Mouse (Mus musculus) Patski (cell line): ENCODE results near the gene Aup1. TPM values are rescaled to one million over a fixed set of nuclear protein-coding genes. Genes with fewer than 3 reads are reported as not detected.

Experiments used
- ATAC-seq: fragments of 100-300 bp; one replicate; pipeline ENCODE4 v1.8.0; 2021
- CTCF ChIA-PET: fragments of 350-600 bp; sonication (Branson Sonifier 250); formaldehyde crosslinking; loops from one replicate; lab custom pipeline; 2022; ENCODE audit warnings: inconsistent platforms; lab: Charles Lee
- POLR2A ChIA-PET: fragments of 350-600 bp; sonication (Branson Sonifier 250); formaldehyde crosslinking; loops from one replicate; lab custom pipeline; 2022; ENCODE audit warnings: antibody characterized with exemption, inconsistent platforms; lab: Charles Lee
- DNase-seq: peaks from one replicate; pipeline ENCODE4 v3.0.0-alpha.2; 2011; ENCODE audit warnings: low read depth, low spot score
- H3K27me3 ChIP-seq: fragments of 371-371 bp; one replicate; pipeline ENCODE4 v1.5.1; 2021
- CTCF ChIP-seq: fragments of 100-300 bp; IDR thresholded peaks from one replicate; pipeline ENCODE4 v1.5.1; 2021
- in situ Hi-C: fragments of 300-500 bp; cut with MboI; formaldehyde crosslinking; loops from 3 replicates; pipeline ENCODE4 v1.11.1; 2018; ENCODE audit warnings: low pct_unique_long_range_greater_than_20kb, mixed read lengths
- polyA plus RNA-seq: library from polyadenylated mRNA; unstranded; gene quantifications from one replicate; pipeline ENCODE4 v1.2.3, GENCODE M21; 2021

Aup1 gene
- 160 TPM for polyA plus RNA-seq

- in situ Hi-C loops, result loop anchor here (5.0 kb wide), 1 partner anchor 57 kb away; no protein-coding TSS in a partner anchor
- ATAC-seq (peak; percentile 90), DNase-seq (peak; percentile 92)
- H3K27me3 ChIP-seq, result no peaks in the 10 kb centered on the region
- ChIA-PET POLR2A (interaction anchor here (0.5 to 2.3 kb wide), 5 partner anchors 18 to 58 kb away, joined by 3 to 7 read pairs (median 4); partner anchors contain the start of gene Pcgf1), CTCF (interaction anchor here (1.0 to 3.2 kb wide), 3 partner anchors 12 to 57 kb away, joined by 3 to 22 read pairs (median 4); partner anchors contain the start of gene Dok1)
- TF ChIP-seq CTCF, result no peak
Observed at GRCm38 (mm10) chr6:83054074-83054851, at the start of gene Aup1. Gene Aup1 (plus strand): TSS chr6:83054521.

- no peaks in the 10 kb centered on the region for H3K27me3 ChIP-seq
- in situ Hi-C loops, result no loop called here
- ChIA-PET CTCF (interaction anchor here (0.8 to 2.4 kb wide), 3 partner anchors 8 to 97 kb away, joined by 3 to 14 read pairs (median 5); partner anchors contain the start of genes Ccdc142 and Gm42688), POLR2A (interaction anchor here (1.4 kb wide), 1 partner anchor 17 kb away, joined by 3 read pairs; no protein-coding TSS in a partner anchor)
- no peak for TF ChIP-seq CTCF
- DNase-seq (no peak), ATAC-seq (no peak)
Observed at GRCm38 (mm10) chr6:83004872-83005271, 49.4 kb upstream of the Aup1 start.

- no peak for DNase-seq
- ChIA-PET CTCF (interaction anchor here (0.8 to 2.4 kb wide), 3 partner anchors 9 to 96 kb away, joined by 3 to 14 read pairs (median 5); partner anchors contain the start of genes Ccdc142 and Gm42688), POLR2A (interaction anchor here (0.6 kb wide), 2 partner anchors 71 to 163 kb away, joined by 3 to 4 read pairs; no protein-coding TSS in a partner anchor)
- H3K27me3 ChIP-seq, result no peaks in the 10 kb centered on the region
- in situ Hi-C loops, result no loop called here
- no peak for ATAC-seq
- TF ChIP-seq CTCF, result no peak
Observed at GRCm38 (mm10) chr6:83005444-83006011, 48.8 kb upstream of the Aup1 start.

- DNase-seq, result no peak
- POLR2A ChIA-PET, result interaction anchor here (0.6 kb wide), 1 partner anchor 70 kb away, joined by 3 read pairs; no protein-coding TSS in a partner anchor
- ATAC-seq, result no peak
- H3K27me3 ChIP-seq, result no peaks in the 10 kb centered on the region
- in situ Hi-C loops, result no loop called here
- CTCF ChIA-PET, result interaction anchor here (2.0 to 2.4 kb wide), 2 partner anchors 9 to 96 kb away, joined by 5 to 14 read pairs; partner anchors contain the start of genes Ccdc142 and Gm42688
- no peak for TF ChIP-seq CTCF
Observed at GRCm38 (mm10) chr6:83006114-83006513, 48.2 kb upstream of the Aup1 start.

- in situ Hi-C loops, result no loop called here
- no peaks in the 10 kb centered on the region for H3K27me3 ChIP-seq
- ChIA-PET CTCF (interaction anchor here (2.0 kb wide), 1 partner anchor 12 kb away, joined by 4 read pairs; no protein-coding TSS in a partner anchor), POLR2A (no interaction called here)
- DNase-seq (no peak), ATAC-seq (no peak)
- TF ChIP-seq CTCF, result no peak
Observed at GRCm38 (mm10) chr6:83008659-83009058, 45.7 kb upstream of the Aup1 start.

GRCm38 (mm10) chr6:83010010-83010409, 44.3 kb upstream of the Aup1 start:
- no peak for ATAC-seq
- no peak for TF ChIP-seq CTCF
- ChIA-PET CTCF (no interaction called here), POLR2A (no interaction called here)
- DNase-seq, result no peak
- in situ Hi-C loops, result no loop called here
- H3K27me3 ChIP-seq, result no peaks in the 10 kb centered on the region

GRCm38 (mm10) chr6:83011255-83011654, 43.1 kb upstream of the Aup1 start:
- H3K27me3 ChIP-seq, result no peaks in the 10 kb centered on the region
- POLR2A ChIA-PET, result interaction anchor here (0.7 kb wide), 1 partner anchor 10 kb away, joined by 3 read pairs; no protein-coding TSS in a partner anchor
- ATAC-seq, result no peak
- no peak for DNase-seq
- CTCF ChIA-PET, result no interaction called here
- in situ Hi-C loops, result no loop called here
- no peak for TF ChIP-seq CTCF

GRCm38 (mm10) chr6:83011756-83012155, 42.6 kb upstream of the Aup1 start:
- no peaks in the 10 kb centered on the region for H3K27me3 ChIP-seq
- TF ChIP-seq CTCF, result no peak
- ChIA-PET POLR2A (no interaction called here), CTCF (no interaction called here)
- DNase-seq (no peak), ATAC-seq (no peak)
- in situ Hi-C loops, result no loop called here

- ChIA-PET POLR2A (no interaction called here), CTCF (interaction anchor here (2.9 kb wide), 1 partner anchor 16 kb away, joined by 16 read pairs; no protein-coding TSS in a partner anchor)
- in situ Hi-C loops, result no loop called here
- DNase-seq (no peak), ATAC-seq (no peak)
- H3K27me3 ChIP-seq, result no peaks in the 10 kb centered on the region
- TF ChIP-seq CTCF, result no peak
Observed at GRCm38 (mm10) chr6:83013444-83013843, 40.9 kb upstream of the Aup1 start.
